Mouse (Mus musculus): ENCODE results near the gene Tshz2. TPM values are rescaled to one million over a fixed set of nuclear protein-coding genes. Genes with fewer than 3 reads are reported as not detected.

Gene Tshz2
- polyA plus RNA-seq, 1 experiment from 2014 or later, result 14.8 TPM

DNA sequence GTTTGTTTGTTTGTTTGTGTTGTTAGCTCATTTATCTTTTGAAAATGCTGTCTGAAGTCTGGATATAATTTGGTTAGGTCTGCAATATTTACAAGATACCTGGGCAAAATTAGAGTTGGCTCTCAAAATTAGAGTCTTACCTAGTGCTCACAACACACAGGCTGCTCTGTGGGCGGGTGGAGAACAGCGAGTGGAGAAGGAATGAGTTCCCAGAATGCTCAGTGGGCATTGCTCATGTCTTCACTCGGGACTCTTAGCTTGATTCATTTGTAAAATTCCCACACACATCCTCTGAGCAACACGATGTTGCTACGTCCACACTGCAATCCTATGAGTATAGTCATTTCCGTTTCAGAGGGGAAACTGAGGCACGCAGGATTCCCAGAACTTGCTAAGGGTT is 180.1 kb downstream of the Tshz2 start:
- Histone ChIP-seq H3K27me3 (ENCODE audit: control insufficient read depth, insufficient read depth, low read length) (no peaks in the 10 kb centered on the region), H3K4me1 (ENCODE audit: control insufficient read depth, insufficient read depth, low read length) (no peaks in the 10 kb centered on the region), H3K27ac (ENCODE audit: low read depth, low read length) (no peak overlapping the region)

DNA sequence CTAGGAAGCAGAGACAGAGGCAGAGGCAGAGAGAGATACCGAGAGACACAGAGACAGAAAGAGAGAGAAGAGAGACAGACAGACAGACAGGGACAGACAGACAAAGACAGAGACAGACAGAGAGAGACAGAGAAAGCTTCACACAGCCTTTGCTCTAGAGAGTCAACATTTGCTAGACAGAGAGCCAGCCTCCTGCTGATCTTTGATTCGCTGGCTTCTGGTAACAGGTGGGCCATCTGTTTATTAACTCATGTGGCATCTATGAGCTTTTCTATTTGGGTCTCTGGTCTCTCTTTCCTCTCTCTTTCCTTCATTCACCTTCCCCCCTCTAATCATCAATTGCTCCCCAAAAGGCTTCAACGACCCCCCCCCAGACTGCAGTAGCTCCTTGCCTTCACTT is 181.5 kb downstream of the Tshz2 start:
- no peak overlapping the region for H3K4me2 ChIP-seq (replicated peaks; ENCODE audit: low read depth, low read length)
- no peaks in the 10 kb centered on the region for H3K9me3 ChIP-seq (ENCODE audit: control insufficient read depth, low read length)
- ATAC-seq (ENCODE audit: low FRiP score, low TSS enrichment), result no peak
- no peak overlapping the region for H3K4me3 ChIP-seq (ENCODE audit: low read length)
- no peaks in the 10 kb centered on the region for H3K4me1 ChIP-seq (ENCODE audit: control insufficient read depth, insufficient read depth, low read length)
- H3K27ac ChIP-seq (ENCODE audit: low read depth, low read length), result no peak overlapping the region
- no peaks in the 10 kb centered on the region for H3K27me3 ChIP-seq (ENCODE audit: control insufficient read depth, insufficient read depth, low read length)
- 89% methylated on average over 3 of the region's 3 CpGs for WGBS
- H3K9ac ChIP-seq (ENCODE audit: low read depth, low read length), result no peak overlapping the region
- no peaks in the 10 kb centered on the region for H3K36me3 ChIP-seq (ENCODE audit: control insufficient read depth, insufficient read depth, low read length)

More for the DNA sequence above, 180.1 kb downstream of the Tshz2 start:
- H3K4me3 ChIP-seq (ENCODE audit: low read length), result no peak overlapping the region
- no peak overlapping the region for H3K9ac ChIP-seq (ENCODE audit: low read depth, low read length)
- no peaks in the 10 kb centered on the region for H3K36me3 ChIP-seq (ENCODE audit: control insufficient read depth, insufficient read depth, low read length)
- no peak overlapping the region for H3K4me2 ChIP-seq (replicated peaks; ENCODE audit: low read depth, low read length)
- WGBS, result 92% methylated on average over 7 of the region's 7 CpGs
- ATAC-seq (ENCODE audit: low FRiP score, low TSS enrichment), result no peak
- H3K9me3 ChIP-seq (ENCODE audit: control insufficient read depth, low read length), result no peaks in the 10 kb centered on the region

DNA sequence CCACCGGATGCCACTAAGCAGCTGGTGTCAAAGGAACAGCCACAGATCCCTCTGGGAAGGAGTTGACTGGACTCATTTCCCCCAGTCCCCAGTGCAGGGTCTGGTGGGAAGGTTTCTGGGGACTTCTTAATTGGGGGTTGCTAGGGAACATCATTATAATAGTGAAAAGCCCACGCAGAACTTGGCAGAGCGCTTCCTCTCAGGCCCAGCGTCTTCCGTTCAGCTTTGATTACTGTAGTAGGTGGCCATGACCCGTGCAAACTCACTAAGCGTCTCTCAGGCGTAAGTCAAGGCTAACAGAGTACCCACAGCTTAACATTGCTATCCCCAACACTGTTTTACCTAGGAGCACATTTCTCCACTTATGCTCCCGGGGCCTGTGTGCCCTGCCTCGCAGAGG is 181.9 kb downstream of the Tshz2 start:
- Histone ChIP-seq H3K4me1 (ENCODE audit: control insufficient read depth, insufficient read depth, low read length) (no peaks in the 10 kb centered on the region), H3K4me2 (replicated peaks; ENCODE audit: low read depth, low read length) (no peak overlapping the region), H3K27ac (ENCODE audit: low read depth, low read length) (no peak overlapping the region), H3K36me3 (ENCODE audit: control insufficient read depth, insufficient read depth, low read length) (no peaks in the 10 kb centered on the region), H3K27me3 (ENCODE audit: control insufficient read depth, insufficient read depth, low read length) (no peaks in the 10 kb centered on the region), H3K4me3 (ENCODE audit: low read length) (no peak overlapping the region), H3K9me3 (ENCODE audit: control insufficient read depth, low read length) (no peaks in the 10 kb centered on the region), H3K9ac (ENCODE audit: low read depth, low read length) (no peak overlapping the region)
- 77% methylated on average over 10 of the region's 10 CpGs for WGBS
- no peak for ATAC-seq (ENCODE audit: low FRiP score, low TSS enrichment)

DNA sequence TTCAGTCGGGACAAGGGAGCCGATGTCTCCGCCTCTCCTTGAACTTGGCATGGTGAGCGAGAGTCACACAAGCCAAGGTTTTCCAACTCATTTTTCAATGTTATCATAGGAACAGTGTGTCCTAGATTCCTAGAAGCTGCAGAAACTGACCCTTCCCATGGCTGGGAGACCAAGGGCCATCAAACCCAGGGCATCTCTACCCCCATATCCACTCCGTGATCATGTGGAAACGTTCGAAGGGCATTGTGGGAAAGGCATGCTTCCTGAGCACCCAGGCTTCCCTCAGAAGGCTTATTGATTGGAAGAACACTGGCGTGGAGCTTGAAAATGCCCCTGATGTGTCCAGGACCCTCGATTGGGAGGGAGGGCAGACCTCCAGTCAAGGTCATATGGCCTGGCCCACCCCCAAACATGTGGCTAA is 188.2 kb downstream of the Tshz2 start:
- H3K4me3 ChIP-seq (ENCODE audit: low read length), result no peak overlapping the region
- no peak overlapping the region for H3K9ac ChIP-seq (ENCODE audit: low read depth, low read length)
- H3K4me2 ChIP-seq (replicated peaks; ENCODE audit: low read depth, low read length), result no peak overlapping the region
- no peaks in the 10 kb centered on the region for H3K9me3 ChIP-seq (ENCODE audit: control insufficient read depth, low read length)
- peaks cover 7% of the 10 kb centered on the region for H3K4me1 ChIP-seq (ENCODE audit: control insufficient read depth, insufficient read depth, low read length)
- H3K27me3 ChIP-seq (ENCODE audit: control insufficient read depth, insufficient read depth, low read length), result no peaks in the 10 kb centered on the region
- H3K27ac ChIP-seq (ENCODE audit: low read depth, low read length), result no peak overlapping the region
- no peaks in the 10 kb centered on the region for H3K36me3 ChIP-seq (ENCODE audit: control insufficient read depth, insufficient read depth, low read length)
- WGBS, result 81% methylated on average over 9 of the region's 9 CpGs
- ATAC-seq (ENCODE audit: low FRiP score, low TSS enrichment), result no peak

DNA sequence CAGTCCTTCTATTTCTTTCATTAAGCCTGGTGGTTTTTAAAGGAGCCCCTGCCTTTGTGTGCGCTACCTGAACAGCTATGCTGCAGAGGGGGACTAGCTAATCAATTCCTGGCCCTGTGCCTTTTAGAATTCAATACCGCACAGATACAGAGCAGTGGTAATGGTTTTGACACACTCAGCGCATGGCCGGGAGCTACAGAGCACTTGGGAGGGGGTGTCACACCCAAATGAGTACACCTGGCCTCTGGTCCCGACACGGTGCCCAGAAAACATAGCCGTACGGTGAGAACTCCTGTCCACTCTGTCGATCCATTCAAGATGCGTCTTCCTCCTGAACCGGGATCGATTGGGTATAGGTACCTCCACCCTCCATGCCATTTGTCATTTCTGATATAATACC is 193.1 kb downstream of the Tshz2 start:
- Histone ChIP-seq H3K4me3 (ENCODE audit: low read length) (no peak overlapping the region; the same call in 1 of the 2 replicates), H3K36me3 (ENCODE audit: control insufficient read depth, insufficient read depth, low read length) (no peaks in the 10 kb centered on the region), H3K9me3 (ENCODE audit: control insufficient read depth, low read length) (peaks cover 2% of the 10 kb centered on the region; the same call in 1 of the 2 replicates), H3K4me1 (ENCODE audit: control insufficient read depth, insufficient read depth, low read length) (peaks cover 19% of the 10 kb centered on the region), H3K27ac (ENCODE audit: low read depth, low read length) (peak overlapping the region; percentile 47; the same call in 1 of the 2 replicates), H3K27me3 (ENCODE audit: control insufficient read depth, insufficient read depth, low read length) (no peaks in the 10 kb centered on the region), H3K9ac (ENCODE audit: low read depth, low read length) (no peak overlapping the region), H3K4me2 (replicated peaks; ENCODE audit: low read depth, low read length) (peak overlapping the region; percentile 42)
- 28% methylated on average over 12 of the region's 12 CpGs for WGBS
- peak; percentile 37; the same call in 1 of the 2 replicates for ATAC-seq (ENCODE audit: low FRiP score, low TSS enrichment)

DNA sequence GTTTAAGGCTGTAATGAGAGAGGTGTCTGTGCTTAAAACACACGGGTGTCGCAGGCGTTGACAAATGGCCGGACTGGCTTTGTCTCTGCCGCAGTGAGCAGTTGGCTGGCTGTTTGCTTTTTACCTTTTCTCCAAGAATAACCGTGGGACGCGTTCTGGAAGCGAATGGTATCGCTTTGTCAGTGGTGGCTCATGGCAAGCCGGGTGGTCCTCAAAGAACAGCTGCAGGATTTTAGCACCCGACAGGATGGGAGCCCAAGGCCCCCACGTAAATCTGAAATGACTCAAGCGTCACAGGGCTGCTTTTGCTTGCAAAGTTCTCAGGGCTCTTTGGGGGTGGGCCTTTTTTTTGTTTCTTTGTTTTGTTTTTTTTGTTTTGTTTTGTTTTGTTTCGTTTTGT is 193.5 kb downstream of the Tshz2 start:
- peak; percentile 75 for ATAC-seq (ENCODE audit: low FRiP score, low TSS enrichment)
- no peaks in the 10 kb centered on the region for H3K27me3 ChIP-seq (ENCODE audit: control insufficient read depth, insufficient read depth, low read length)
- peaks cover 19% of the 10 kb centered on the region for H3K4me1 ChIP-seq (ENCODE audit: control insufficient read depth, insufficient read depth, low read length)
- H3K27ac ChIP-seq (ENCODE audit: low read depth, low read length), result peak overlapping the region; percentile 47; the same call in 1 of the 2 replicates
- no peaks in the 10 kb centered on the region for H3K36me3 ChIP-seq (ENCODE audit: control insufficient read depth, insufficient read depth, low read length)
- H3K9me3 ChIP-seq (ENCODE audit: control insufficient read depth, low read length), result peaks cover 2% of the 10 kb centered on the region; the same call in 1 of the 2 replicates
- H3K4me3 ChIP-seq (ENCODE audit: low read length), result no peak overlapping the region; the same call in 1 of the 2 replicates
- peak overlapping the region; percentile 42 for H3K4me2 ChIP-seq (replicated peaks; ENCODE audit: low read depth, low read length)
- 13% methylated on average over 15 of the region's 15 CpGs for WGBS
- no peak overlapping the region for H3K9ac ChIP-seq (ENCODE audit: low read depth, low read length)

DNA sequence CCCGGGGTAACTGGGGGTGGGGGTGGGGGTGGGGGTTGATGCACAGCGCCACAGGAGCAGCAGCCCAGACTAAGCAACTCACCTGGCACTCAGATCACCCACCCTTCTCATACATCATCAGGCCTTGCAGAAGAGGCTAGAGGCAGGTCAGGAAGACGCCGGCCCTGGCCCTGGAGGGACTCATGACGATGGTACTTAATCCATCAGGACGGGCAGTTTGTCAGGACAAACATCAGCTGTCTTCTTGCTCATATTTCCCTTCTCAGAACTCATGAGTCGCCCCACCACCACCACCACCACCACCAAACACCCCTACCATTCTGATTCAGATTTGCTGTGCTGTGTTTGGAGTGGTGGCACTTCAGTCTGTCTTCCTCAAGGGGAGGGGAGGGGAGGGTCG is 194.0 kb downstream of the Tshz2 start:
- peaks cover 21% of the 10 kb centered on the region for H3K4me1 ChIP-seq (ENCODE audit: control insufficient read depth, insufficient read depth, low read length)
- H3K4me2 ChIP-seq (replicated peaks; ENCODE audit: low read depth, low read length), result peak overlapping the region; percentile 42
- no peaks in the 10 kb centered on the region for H3K27me3 ChIP-seq (ENCODE audit: control insufficient read depth, insufficient read depth, low read length)
- WGBS, result 11% methylated on average over 8 of the region's 8 CpGs
- peaks cover 2% of the 10 kb centered on the region; the same call in 1 of the 2 replicates for H3K9me3 ChIP-seq (ENCODE audit: control insufficient read depth, low read length)
- no peak overlapping the region for H3K4me3 ChIP-seq (ENCODE audit: low read length)
- peak; percentile 67 for ATAC-seq (ENCODE audit: low FRiP score, low TSS enrichment)
- no peak overlapping the region; the same call in 1 of the 2 replicates for H3K9ac ChIP-seq (ENCODE audit: low read depth, low read length)
- H3K27ac ChIP-seq (ENCODE audit: low read depth, low read length), result no peak overlapping the region
- no peaks in the 10 kb centered on the region for H3K36me3 ChIP-seq (ENCODE audit: control insufficient read depth, insufficient read depth, low read length)

DNA sequence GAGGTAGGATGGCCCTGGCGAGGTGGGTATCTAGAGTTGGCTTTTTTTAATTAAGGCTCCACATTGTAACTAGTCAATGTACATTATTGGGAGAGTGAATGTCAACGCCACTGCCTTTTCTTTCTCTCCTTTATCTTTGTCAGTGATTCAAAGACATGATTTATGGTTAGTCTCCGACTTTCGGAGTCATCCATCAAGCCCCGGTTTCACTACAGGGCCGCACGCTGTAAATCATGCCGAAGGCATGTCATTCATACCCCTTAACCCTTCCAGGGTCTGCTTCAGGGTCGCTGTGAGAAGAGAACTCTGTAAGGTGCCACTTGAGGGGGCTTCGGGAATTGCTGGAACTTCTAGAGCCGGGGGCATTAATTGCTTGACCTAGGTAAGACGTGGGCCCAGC is 199.4 kb downstream of the Tshz2 start:
- no peak overlapping the region for H3K9ac ChIP-seq (ENCODE audit: low read depth, low read length)
- ATAC-seq (ENCODE audit: low FRiP score, low TSS enrichment), result no peak
- no peak overlapping the region for H3K4me3 ChIP-seq (ENCODE audit: low read length)
- 27% methylated on average over 12 of the region's 12 CpGs for WGBS
- H3K27ac ChIP-seq (ENCODE audit: low read depth, low read length), result no peak overlapping the region
- H3K9me3 ChIP-seq (ENCODE audit: control insufficient read depth, low read length), result peaks cover 2% of the 10 kb centered on the region; the same call in 1 of the 2 replicates
- no peaks in the 10 kb centered on the region for H3K27me3 ChIP-seq (ENCODE audit: control insufficient read depth, insufficient read depth, low read length)
- no peaks in the 10 kb centered on the region for H3K36me3 ChIP-seq (ENCODE audit: control insufficient read depth, insufficient read depth, low read length)
- peaks cover 29% of the 10 kb centered on the region for H3K4me1 ChIP-seq (ENCODE audit: control insufficient read depth, insufficient read depth, low read length)
- no peak overlapping the region for H3K4me2 ChIP-seq (replicated peaks; ENCODE audit: low read depth, low read length)

DNA sequence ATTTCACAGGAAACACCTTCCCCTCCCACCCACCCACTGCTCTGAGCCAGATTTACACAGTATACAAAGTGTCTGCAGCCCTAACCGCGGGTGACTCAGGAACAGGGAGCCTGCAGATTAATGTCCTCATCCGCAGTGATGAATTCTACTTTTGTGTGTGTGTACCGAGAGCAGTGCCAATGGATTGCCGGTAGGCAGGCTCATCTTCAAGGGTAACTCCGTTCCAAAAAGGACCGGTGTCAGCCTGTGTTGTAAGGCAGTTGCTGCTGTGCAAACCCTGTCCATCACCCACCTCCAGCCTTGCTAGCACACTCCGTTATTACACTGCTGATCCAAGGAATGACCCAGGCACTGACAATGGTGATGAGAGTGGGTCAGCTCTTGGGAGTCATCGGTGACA is 200.8 kb downstream of the Tshz2 start:
- H3K9me3 ChIP-seq (ENCODE audit: control insufficient read depth, low read length), result peaks cover under 1% of the 10 kb centered on the region; the same call in 1 of the 2 replicates
- H3K4me2 ChIP-seq (replicated peaks; ENCODE audit: low read depth, low read length), result peak overlapping the region; percentile 22; the same call in 1 of the 2 replicates
- H3K27ac ChIP-seq (ENCODE audit: low read depth, low read length), result peak overlapping the region; percentile 26; the same call in 1 of the 2 replicates
- peaks cover 28% of the 10 kb centered on the region for H3K4me1 ChIP-seq (ENCODE audit: control insufficient read depth, insufficient read depth, low read length)
- ATAC-seq (ENCODE audit: low FRiP score, low TSS enrichment), result no peak
- no peaks in the 10 kb centered on the region for H3K27me3 ChIP-seq (ENCODE audit: control insufficient read depth, insufficient read depth, low read length)
- H3K9ac ChIP-seq (ENCODE audit: low read depth, low read length), result no peak overlapping the region
- no peak overlapping the region for H3K4me3 ChIP-seq (ENCODE audit: low read length)
- WGBS, result 41% methylated on average over 9 of the region's 9 CpGs
- no peaks in the 10 kb centered on the region for H3K36me3 ChIP-seq (ENCODE audit: control insufficient read depth, insufficient read depth, low read length)

All from kidney, embryonic 14.5 days (tissue).